16 mouse cellular contexts compared by ENCODE assay signal in the genomic region with DNA sequence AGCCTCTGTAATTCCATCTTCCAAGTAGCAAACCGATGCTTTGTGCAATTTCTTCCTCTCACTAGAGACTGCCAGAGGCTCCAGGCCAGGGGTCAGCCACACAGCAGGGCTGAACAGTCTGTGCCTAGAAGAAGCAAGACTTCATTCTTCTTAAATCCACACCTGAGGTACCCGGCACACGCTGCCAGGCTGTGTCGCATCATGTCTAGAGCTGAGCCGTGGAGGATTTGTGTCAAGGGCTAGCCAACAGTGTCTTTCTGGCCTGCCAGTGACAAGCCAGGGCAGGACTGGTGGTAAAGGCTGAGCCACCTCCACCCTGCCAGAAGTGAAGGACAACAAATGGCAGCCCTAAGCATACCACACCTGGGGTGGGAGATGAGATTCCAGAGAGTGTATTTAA.
"Had no signal": no experiment of that assay in that cellular context is flagged by ENCODE, and none has a peak within 500 bp of the region (broad histone marks: within the 10 kb centered on the region; RNA-seq: fewer than 3 reads in every experiment).

No protein-coding gene starts in this region.

- H3K27me3 ChIP-seq: liver, embryonic 15.5 days; megakaryocyte, embryonic 14.5 days had no signal

- H3K9me3 ChIP-seq: limb, embryonic 10.5 days; liver, embryonic 15.5 days had no signal

- H3K4me1 ChIP-seq: megakaryocyte, embryonic 14.5 days had no signal

- H3K36me3 ChIP-seq: liver, embryonic 15.5 days had no signal

- DNase-seq: kidney, adult 11 months; kidney, adult 9 months; kidney, postnatal 4 days; lung, adult 2 months; lung, postnatal 10 days; right cerebral cortex, postnatal 14 days; thymus, adult 18-20 months; thymus, postnatal 14 days had no signal

- H3K4me3 ChIP-seq: left cerebral cortex, adult 2 months; limb, embryonic 10.5 days; liver, embryonic 15.5 days; megakaryocyte, embryonic 14.5 days had no signal

- H3K27ac ChIP-seq: kidney, postnatal 0 days; left cerebral cortex, adult 2 months; limb, embryonic 10.5 days; liver, embryonic 15.5 days; macrophage had no signal

- H3K4me2 ChIP-seq: liver, embryonic 11.5 days; liver, embryonic 15.5 days; midbrain, embryonic 11.5 days had no signal

- H3K9ac ChIP-seq: liver, embryonic 15.5 days had no signal
